Mouse (Mus musculus) limb, embryonic 11.5 days (tissue): Measurements from ENCODE around the gene Gon4l. TPM values are rescaled to one million over a fixed set of nuclear protein-coding genes. Genes with fewer than 3 reads are reported as not detected.

Experiments
- ATAC-seq: fragments of 200-750 bp; cut with Nextera tagmentation; 2 replicates; pipeline ENCODE4 v1.8.0; 2017; ENCODE audit warnings: low read depth; ENCODE audit not compliant: insufficient number of reproducible peaks, low FRiP score, low TSS enrichment
- DNase-seq: peaks from one replicate; pipeline ENCODE4 v3.0.0-alpha.2; 2015; ENCODE audit warnings: low spot score
- H3K27ac ChIP-seq: fragments of 300-500 bp; sonication (generic); replicated peaks from 2 replicates; pipeline ENCODE4 v1.5.1; 2014; ENCODE audit warnings: low read depth, mild to moderate bottlenecking, low read length
- H3K27me3 ChIP-seq: fragments of 300-500 bp; sonication (generic); 2 replicates; pipeline ENCODE4 v1.6.1; 2014; ENCODE audit warnings: mild to moderate bottlenecking, low read length, mixed read lengths; ENCODE audit not compliant: control insufficient read depth, insufficient read depth
- H3K36me3 ChIP-seq: fragments of 300-500 bp; sonication (generic); 2 replicates; pipeline ENCODE4 v1.6.1; 2014; ENCODE audit warnings: mild to moderate bottlenecking, low read length, moderate library complexity, mixed read lengths; ENCODE audit not compliant: control insufficient read depth, insufficient read depth
- H3K4me1 ChIP-seq: fragments of 300-500 bp; sonication (generic); 2 replicates; pipeline ENCODE4 v1.6.1; 2014; ENCODE audit warnings: low read length, mixed read lengths; ENCODE audit not compliant: control insufficient read depth, insufficient read depth
- H3K4me2 ChIP-seq: fragments of 300-500 bp; sonication (generic); 2 replicates; pipeline ENCODE4 v1.6.1; 2014; ENCODE audit warnings: low read depth, mild to moderate bottlenecking, moderate library complexity; ENCODE audit not compliant: severe bottlenecking
- H3K4me3 ChIP-seq: fragments of 300-500 bp; sonication (generic); 2 replicates; pipeline ENCODE4 v1.5.1; 2014; ENCODE audit warnings: low read depth, low read length
- H3K9ac ChIP-seq: fragments of 300-500 bp; sonication (generic); 2 replicates; pipeline ENCODE4 v1.6.1; 2014; ENCODE audit warnings: mild to moderate bottlenecking, low read length
- H3K9me3 ChIP-seq: fragments of 300-500 bp; sonication (generic); 2 replicates; pipeline ENCODE4 v1.6.1; 2016; ENCODE audit warnings: low read length; ENCODE audit not compliant: control insufficient read depth
- WGBS: fragments of 180-500 bp; shearing (Covaris S2); extraction: QIAGEN DNeasy Blood & Tissue Kit; methylation state at CpG from one replicate; pipeline ENCODE4 v1.1.7; 2014; 5-methylcytosine and 5-hydroxymethylcytosine counted together
- polyA plus RNA-seq: library from polyadenylated mRNA; unstranded; fragments of >200 nt; fragmentation: Nextera tagmentation; extraction: Ambion mirVana; gene quantifications from 2 replicates; pipeline ENCODE4 v1.2.1, GENCODE M21; 2014

Gon4l gene
- polyA plus RNA-seq, 1 experiment from 2014 or later = 16.6 TPM

DNA sequence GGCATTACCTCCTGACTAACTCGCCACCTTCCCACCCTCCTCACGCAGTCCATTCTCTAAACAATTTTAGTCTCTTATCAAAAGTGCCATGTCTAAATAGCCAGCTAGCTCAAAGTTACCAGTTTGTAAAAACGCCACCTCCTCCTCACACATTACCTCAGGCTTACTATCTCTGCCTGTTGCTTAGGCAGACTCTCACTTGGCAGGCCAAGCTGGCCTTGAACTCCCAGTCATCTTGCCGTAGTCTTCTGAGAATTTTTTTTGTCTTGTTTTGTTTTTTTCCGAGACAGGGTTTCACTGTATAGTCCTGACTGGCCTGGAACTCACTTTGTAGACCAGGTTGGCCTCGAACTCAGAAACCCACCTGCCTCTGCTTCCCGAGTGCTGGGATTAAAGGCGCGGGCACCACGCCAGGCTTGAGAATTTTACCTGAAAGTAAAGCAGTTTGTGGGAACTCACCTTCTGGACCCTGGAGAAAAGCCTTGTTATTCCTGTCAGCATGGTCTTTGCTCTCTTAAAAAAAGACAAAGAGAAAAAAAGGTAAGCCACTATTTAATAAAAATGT, 107.4 kb downstream of the Gon4l start:
- H3K27ac ChIP-seq = no peak overlapping the region
- no peak overlapping the region for H3K4me3 ChIP-seq
- WGBS = 95% methylated on average over 10 of the region's 10 CpGs
- H3K27me3 ChIP-seq = no peaks in the 10 kb centered on the region
- DNase-seq (no peak), ATAC-seq (no peak)
- H3K9ac ChIP-seq = no peak overlapping the region
- H3K4me2 ChIP-seq = no peak overlapping the region
- H3K9me3 ChIP-seq = no peaks in the 10 kb centered on the region
- peaks cover 7% of the 10 kb centered on the region for H3K36me3 ChIP-seq
- H3K4me1 ChIP-seq = no peaks in the 10 kb centered on the region

DNA sequence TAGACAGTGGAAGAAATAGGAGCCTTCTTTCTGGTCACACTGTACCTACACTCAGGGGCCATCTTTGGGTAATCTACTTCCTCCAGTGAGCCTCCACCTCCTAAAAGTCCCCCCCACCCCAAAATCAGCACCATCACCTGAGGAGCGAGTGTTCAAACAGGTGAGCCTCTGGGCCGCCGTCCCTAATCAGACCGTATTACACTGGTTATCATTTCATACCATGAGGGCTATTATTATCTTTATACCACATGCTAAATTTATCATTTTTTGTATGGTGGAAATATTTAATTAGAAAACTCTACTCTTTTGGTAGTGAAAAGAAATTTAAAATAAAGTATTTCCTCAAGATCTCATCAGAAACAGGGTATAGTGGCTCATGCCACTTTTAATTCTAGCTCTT, 109.1 kb downstream of the Gon4l start:
- ATAC-seq = no peak
- WGBS = 91% methylated on average over 4 of the region's 4 CpGs
- H3K9me3 ChIP-seq = no peaks in the 10 kb centered on the region

DNA sequence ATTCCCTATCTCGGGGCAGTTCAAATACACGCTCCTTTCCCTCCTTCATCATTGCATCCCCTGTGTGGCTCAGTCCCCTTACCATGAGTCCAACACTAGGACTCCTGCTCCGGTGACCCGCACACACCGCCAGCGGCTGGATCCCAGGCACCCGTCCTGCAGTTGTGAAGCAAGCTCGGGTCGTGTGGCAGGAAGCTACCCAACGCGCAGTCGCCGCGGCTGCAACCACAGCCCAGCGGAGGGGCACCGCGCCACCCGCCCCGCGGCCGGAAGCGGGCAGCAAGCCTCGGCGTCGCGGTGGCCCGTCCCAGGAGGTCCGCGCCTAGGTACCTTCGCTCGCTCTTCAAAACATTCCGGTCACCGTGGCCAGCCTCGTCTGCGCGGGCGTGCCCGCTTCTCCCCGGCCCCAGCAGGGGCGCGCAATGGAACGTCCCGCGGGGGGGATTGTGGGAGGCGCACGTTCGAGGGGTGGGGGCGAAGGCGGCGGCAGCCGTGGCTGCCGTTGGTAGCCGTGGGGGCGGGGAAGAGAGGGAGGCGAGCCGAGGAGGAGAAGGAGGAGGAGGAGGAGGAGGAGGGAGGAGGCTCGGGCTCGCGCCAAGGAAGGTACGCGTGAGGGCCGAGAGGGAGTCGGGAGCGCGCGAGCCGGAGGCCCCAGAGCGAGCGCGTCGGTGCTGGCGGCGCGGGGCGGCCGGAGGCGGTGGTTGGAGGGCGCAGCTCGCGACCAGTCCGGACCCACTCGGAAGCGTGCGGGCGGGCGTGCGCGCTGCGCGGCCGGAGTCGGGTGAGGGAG, 115.0 kb downstream of the Gon4l start:
- no peaks in the 10 kb centered on the region for H3K9me3 ChIP-seq
- ATAC-seq (peak; percentile 90), DNase-seq (peak; percentile 94)
- peak overlapping the region; percentile 99 for H3K27ac ChIP-seq
- H3K4me1 ChIP-seq = peaks cover 4% of the 10 kb centered on the region; the same call in 1 of the 2 replicates
- WGBS = under 1% methylated on average over 68 of the region's 92 CpGs
- H3K4me3 ChIP-seq = peak overlapping the region; percentile 92
- no peaks in the 10 kb centered on the region for H3K36me3 ChIP-seq
- H3K4me2 ChIP-seq = peak overlapping the region; percentile 73
- no peaks in the 10 kb centered on the region for H3K27me3 ChIP-seq
- H3K9ac ChIP-seq = peak overlapping the region; percentile 96

More for the DNA sequence above, 109.1 kb downstream of the Gon4l start:
- DNase-seq = no peak
- no peak overlapping the region for H3K9ac ChIP-seq
- no peak overlapping the region for H3K4me3 ChIP-seq
- no peak overlapping the region for H3K4me2 ChIP-seq
- no peaks in the 10 kb centered on the region for H3K27me3 ChIP-seq
- peaks cover 7% of the 10 kb centered on the region for H3K36me3 ChIP-seq
- H3K4me1 ChIP-seq = peaks cover 4% of the 10 kb centered on the region; the same call in 1 of the 2 replicates
- H3K27ac ChIP-seq = no peak overlapping the region

DNA sequence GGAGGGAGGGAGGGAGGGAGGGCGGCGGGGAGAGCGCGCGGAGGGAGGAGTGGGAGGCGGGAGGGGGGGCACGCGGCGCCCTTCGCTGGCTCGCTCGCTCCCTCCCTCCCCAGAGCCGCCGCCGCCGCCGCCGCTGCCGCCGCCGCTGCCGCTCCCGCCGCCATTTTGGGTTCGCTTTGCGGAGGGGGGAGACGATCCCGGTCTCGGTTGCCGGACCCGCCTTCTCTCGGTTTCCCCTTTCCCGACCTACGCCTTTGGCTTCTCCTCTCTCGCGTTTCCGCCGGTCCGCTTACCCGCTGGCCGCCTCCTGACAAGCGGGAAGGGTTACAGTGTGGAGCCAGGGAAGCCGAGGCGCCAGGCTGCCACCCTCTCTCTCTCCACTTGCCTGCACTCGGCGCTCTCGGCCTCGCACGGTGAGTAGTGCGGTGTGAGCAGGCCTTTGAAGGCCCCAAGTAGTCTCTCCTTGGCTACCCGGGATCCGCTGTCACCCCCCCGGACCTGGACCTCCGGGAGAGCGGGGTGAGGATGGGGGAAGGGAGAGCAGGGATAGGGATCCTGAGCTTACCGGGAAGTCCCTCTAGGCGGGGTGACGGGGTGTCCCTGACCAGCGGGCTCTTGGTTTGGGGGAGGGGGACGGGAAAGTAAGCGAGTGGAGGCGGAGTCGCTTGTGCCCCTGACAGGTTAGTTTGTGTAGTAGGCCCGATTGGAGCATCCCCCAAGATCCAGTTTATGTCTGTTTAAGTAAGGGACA, 115.7 kb downstream of the Gon4l start, which contains the start of the genes Ash1l and Dap3:
TSS of gene Ash1l (plus strand) at position 47 of the 751 bp plus-strand sequence.
TSS of gene Dap3 (minus strand) at position 606 of the 751 bp plus-strand sequence.
- peak within 1 kb of the TSS; percentile 92 for H3K4me3 ChIP-seq
- H3K27me3 ChIP-seq = no peaks in the 10 kb centered on the region
- H3K4me2 ChIP-seq = peak within 1 kb of the TSS; percentile 73
- WGBS = under 1% methylated on average over 46 of the region's 64 CpGs
- no peaks in the 10 kb centered on the region for H3K9me3 ChIP-seq
- peak within 1 kb of the TSS; percentile 96 for H3K9ac ChIP-seq
- H3K4me1 ChIP-seq = peaks cover 4% of the 10 kb centered on the region; the same call in 1 of the 2 replicates
- H3K36me3 ChIP-seq = no peaks in the 10 kb centered on the region
- ATAC-seq (peak; percentile 83), DNase-seq (peak; percentile 85)
- H3K27ac ChIP-seq = peak within 1 kb of the TSS; percentile 99

DNA sequence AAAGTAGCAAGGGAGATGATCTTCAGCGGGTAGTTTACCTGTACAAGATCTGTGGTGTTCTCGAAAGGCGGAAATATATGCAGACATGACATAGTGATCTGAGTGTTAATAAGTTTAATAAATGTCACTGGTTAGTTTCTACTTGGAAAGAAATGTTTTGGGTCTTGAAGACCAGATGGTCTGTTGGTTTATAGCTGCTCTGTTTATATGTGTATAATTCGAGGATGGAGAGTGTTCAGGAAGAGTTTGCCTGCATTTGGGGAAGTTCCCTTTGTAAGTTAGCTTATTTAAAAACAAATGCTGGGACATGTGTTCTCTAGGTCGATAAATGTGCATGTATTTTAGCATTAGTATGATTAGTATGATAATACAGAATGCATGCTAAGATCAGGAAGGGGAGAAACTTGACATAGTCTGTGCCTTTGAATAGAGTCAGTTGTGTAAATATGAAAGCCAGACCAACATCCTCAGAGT, 116.3 kb downstream of the Gon4l start:
- 4% methylated on average over 5 of the region's 5 CpGs for WGBS
- ATAC-seq (no peak), DNase-seq (no peak)
- Histone ChIP-seq H3K4me1 (peaks cover 4% of the 10 kb centered on the region; the same call in 1 of the 2 replicates), H3K4me2 (peak overlapping the region; percentile 73), H3K4me3 (peak overlapping the region; percentile 92), H3K36me3 (no peaks in the 10 kb centered on the region), H3K9ac (peak overlapping the region; percentile 96), H3K27me3 (no peaks in the 10 kb centered on the region), H3K9me3 (no peaks in the 10 kb centered on the region), H3K27ac (peak overlapping the region; percentile 99; the same call in 1 of the 2 replicates)

DNA sequence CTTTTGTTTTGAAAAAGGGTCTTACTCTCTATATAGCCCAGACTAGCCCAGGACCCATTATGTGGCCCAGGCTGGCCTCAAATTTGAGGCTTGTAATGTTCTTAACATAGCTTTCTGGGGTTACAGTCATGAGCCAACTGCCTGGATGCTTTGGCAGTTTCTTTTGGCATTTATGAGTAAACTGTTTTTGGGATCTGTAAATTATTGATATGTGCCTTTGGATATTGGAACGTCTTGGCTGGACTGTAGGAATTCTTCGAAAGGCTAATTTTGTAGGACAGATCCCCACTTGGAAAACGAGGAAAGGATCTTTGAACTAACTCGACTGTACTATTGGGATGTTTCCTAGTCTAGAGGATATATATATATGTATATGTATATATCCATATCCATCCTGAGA, 118.2 kb downstream of the Gon4l start:
- ATAC-seq = no peak
- Histone ChIP-seq H3K9me3 (no peaks in the 10 kb centered on the region), H3K27me3 (no peaks in the 10 kb centered on the region), H3K4me1 (peaks cover 3% of the 10 kb centered on the region; the same call in 1 of the 2 replicates), H3K4me3 (no peak overlapping the region), H3K9ac (no peak overlapping the region), H3K27ac (no peak overlapping the region), H3K36me3 (no peaks in the 10 kb centered on the region), H3K4me2 (no peak overlapping the region)
- no peak for DNase-seq
- WGBS = 91% methylated on average over 4 of the region's 4 CpGs

DNA sequence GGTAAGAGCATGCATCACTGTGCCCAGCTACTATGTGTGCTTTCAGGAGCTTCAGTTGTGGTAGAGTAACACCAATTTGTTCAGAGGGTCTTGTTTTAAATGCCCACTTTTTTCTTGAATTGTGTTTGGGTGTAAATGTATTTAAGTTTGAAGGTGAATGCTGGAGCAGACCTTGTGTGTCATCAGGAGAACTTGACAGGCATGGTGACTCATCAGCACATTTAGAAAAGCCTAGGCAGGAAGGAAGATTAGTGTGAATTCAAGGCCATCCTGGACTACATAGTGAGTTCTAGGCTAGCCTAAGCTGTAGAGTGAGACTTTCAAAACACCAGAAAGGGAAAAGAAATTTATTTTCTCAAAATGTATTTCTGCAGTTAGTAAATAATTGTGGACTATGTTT, 118.7 kb downstream of the Gon4l start:
- DNase-seq (no peak), ATAC-seq (no peak)
- H3K27me3 ChIP-seq = no peaks in the 10 kb centered on the region
- H3K4me3 ChIP-seq = no peak overlapping the region
- H3K36me3 ChIP-seq = no peaks in the 10 kb centered on the region
- H3K27ac ChIP-seq = no peak overlapping the region
- no peaks in the 10 kb centered on the region for H3K4me1 ChIP-seq
- H3K4me2 ChIP-seq = no peak overlapping the region
- H3K9ac ChIP-seq = no peak overlapping the region
- no peaks in the 10 kb centered on the region for H3K9me3 ChIP-seq
